Mouse (Mus musculus) cerebellum, postnatal 10 days (tissue): ENCODE measurements around the gene Ptprb.

ENCODE experiments used
- DNase-seq, 2 experiments: peaks; one replicate each; pipeline ENCODE4 v3.0.0; 2021; ENCODE audit warnings: mixed read lengths in 2 of 2

The Ptprb gene

GRCm38 (mm10) chr10:116428026-116428780 lies 152.9 kb downstream of the Ptprb start:
- no peak for DNase-seq

- DNase-seq, result peak; percentile 33 to 37
These were observed 157.1 kb downstream of the Ptprb start for GRCm38 (mm10) chr10:116432421-116432820.

GRCm38 (mm10) chr10:116435455-116435854 lies 160.1 kb downstream of the Ptprb start:
- DNase-seq, result no peak
